Mouse (Mus musculus): ENCODE results near the gene Gm20075. TPM values are rescaled to one million over a fixed set of nuclear protein-coding genes. Genes with fewer than 3 reads are reported as not detected.

Gm20075 gene
- polyA plus RNA-seq, 1 experiment from 2014 or later, result 32.2 TPM

DNA sequence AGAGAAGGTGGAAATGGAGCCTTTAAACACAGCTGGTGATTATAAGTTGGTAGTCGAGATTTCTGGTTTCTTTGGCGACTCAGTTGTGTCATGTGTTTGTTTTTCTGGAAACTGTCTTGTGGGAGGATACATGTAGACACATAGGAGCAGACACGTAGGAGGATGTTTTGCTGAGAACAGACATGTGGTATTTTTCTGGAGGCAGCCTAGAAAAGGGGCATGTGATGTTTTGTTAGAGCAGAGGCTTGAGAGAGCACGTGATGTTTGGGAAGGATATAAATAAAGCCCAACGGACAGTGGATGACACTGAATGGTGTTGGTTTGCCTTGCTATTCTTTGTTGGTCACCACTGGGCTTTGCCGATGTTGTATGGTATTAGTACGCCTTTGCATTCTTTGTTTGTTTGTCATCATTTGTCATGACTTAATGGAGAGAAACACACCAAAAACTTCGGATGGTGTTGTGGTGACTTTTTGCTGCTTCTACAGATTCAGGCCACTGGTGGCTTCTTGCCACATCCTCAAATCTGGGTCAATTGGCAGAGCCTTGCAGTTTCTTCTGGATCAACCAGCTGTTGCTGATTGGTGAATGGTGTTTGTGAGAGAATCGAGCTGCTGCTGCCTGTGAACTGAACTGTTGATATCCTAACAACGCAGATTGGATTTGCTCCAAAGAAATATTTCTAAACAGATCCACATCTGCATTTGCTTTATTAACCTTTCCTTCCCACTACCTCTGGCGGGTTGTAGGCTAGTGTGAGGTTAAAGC, 40.7 kb downstream of the Gm20075 start:
- 84% methylated on average over 11 of the region's 11 CpGs for WGBS
- Histone ChIP-seq H3K27ac (replicated peaks) (no peak overlapping the region), H3K36me3 (replicated peaks) (no peaks in the 10 kb centered on the region)

DNA sequence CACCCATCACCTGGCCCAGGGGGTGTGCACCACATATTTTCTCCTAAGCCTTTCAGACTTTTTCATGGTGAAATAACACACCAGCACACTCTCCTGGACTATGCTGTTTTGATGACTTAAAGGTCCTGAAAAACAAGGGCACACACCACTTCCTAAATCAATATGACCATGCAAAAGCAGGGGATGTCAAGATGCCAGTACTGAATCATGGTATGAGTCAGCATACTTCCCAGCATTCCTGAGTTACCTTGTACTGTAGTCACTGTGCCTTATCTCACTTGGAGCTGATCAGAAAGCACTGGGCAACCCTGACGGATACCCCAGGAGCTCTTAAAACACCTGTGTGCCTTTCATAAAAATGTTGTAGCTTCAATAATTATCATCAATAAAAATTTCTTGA, 41.6 kb downstream of the Gm20075 start:
- H3K4me3 ChIP-seq, result no peak overlapping the region
- 89% methylated on average over 1 of the region's 1 CpGs for WGBS

More for the DNA sequence above, 40.7 kb downstream of the Gm20075 start:
- Histone ChIP-seq H3K9me3 (no peaks in the 10 kb centered on the region), H3K4me1 (no peaks in the 10 kb centered on the region), H3K4me3 (no peak overlapping the region), H3K27me3 (replicated peaks; ENCODE audit: low read depth, poor library complexity, severe bottlenecking) (no peaks in the 10 kb centered on the region)
- DNase-seq (ENCODE audit: low spot score), result no peak

DNA sequence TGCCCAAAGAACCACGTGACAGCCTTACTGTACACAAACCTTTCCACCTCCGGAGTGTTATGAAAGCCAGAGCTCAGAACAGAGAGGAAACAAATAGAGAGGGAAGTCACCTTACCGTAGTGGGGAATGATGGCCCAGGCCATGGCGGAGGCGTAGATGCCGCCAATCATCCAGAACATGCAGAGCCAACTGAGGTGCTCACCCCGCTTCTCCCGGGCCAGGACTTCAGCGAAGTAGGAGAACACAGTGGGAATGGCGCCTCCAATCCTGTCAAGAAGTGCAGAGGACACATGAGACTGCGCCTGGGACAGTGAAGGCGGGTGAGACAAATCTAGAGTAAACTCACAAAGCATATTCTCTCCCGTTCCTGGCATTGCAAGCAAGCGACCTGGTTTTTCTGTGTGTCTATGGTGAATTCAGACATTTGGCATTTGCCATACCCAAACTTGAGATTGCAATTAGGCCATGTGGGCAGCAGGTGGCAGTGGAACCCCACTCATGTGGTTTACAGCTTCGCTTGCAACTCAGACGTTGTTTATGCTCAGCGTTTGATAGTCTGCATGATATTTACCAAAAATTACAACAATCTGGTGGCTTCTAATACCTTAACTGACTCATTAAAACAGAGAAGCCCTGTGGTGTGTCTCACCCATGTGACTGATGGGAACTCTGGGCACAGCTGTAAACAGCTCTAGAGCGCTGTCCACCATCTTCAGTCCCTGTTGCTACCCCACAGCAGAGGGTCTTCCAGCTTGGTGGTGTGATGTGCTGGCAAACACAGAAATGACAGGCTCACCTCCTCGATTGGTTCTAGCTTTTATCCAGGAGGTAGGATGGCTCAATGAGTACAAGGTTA, 50.6 kb downstream of the Gm20075 start:
- Histone ChIP-seq H3K9me3 (no peaks in the 10 kb centered on the region), H3K4me3 (no peak overlapping the region), H3K27me3 (replicated peaks; ENCODE audit: low read depth, poor library complexity, severe bottlenecking) (no peaks in the 10 kb centered on the region), H3K27ac (replicated peaks) (no peak overlapping the region), H3K36me3 (replicated peaks) (no peaks in the 10 kb centered on the region), H3K4me1 (no peaks in the 10 kb centered on the region)
- 59% methylated on average over 19 of the region's 19 CpGs for WGBS
- peak; percentile 71 for DNase-seq (ENCODE audit: low spot score)

More for the DNA sequence above, 41.6 kb downstream of the Gm20075 start:
- no peaks in the 10 kb centered on the region for H3K36me3 ChIP-seq (replicated peaks)
- no peaks in the 10 kb centered on the region for H3K4me1 ChIP-seq
- H3K27ac ChIP-seq (replicated peaks), result no peak overlapping the region
- no peaks in the 10 kb centered on the region for H3K9me3 ChIP-seq
- DNase-seq (ENCODE audit: low spot score), result no peak
- H3K27me3 ChIP-seq (replicated peaks; ENCODE audit: low read depth, poor library complexity, severe bottlenecking), result no peaks in the 10 kb centered on the region

Other genes with a start within 250 kb of the Gm20075 start
- 11.0 and 11.1 TPM in 2 replicates for gene Iqgap2, start 189.5 kb downstream of the Gm20075 start, polyA plus RNA-seq (2016; fragmentation: Nextera tagmentation; extraction: Ambion mirVana)
- gene Gm17190, start 678 bp upstream of the Gm20075 start, polyA plus RNA-seq (2016; fragmentation: Nextera tagmentation; extraction: Ambion mirVana), result 0.14 TPM in 1 of 2 replicates, not detected in the other
- 0.77 and 0.87 TPM in 2 replicates for gene Sv2c, start 51.2 kb upstream of the Gm20075 start, polyA plus RNA-seq (2016; fragmentation: Nextera tagmentation; extraction: Ambion mirVana)

Measured in embryonic facial prominence, embryonic 10.5 days (tissue).